In genomic region chr14:43898577-43898976, GRCm38 (mm10) we compare ENCODE assay signal across 22 mouse cellular contexts. TPM values are rescaled to one million over a fixed set of nuclear protein-coding genes. Genes with fewer than 3 reads are reported as not detected.
DNase-seq lines count a peak whose midpoint lies in the region; ATAC-seq lines count a peak whose summit lies in the region.
"Not testable (repeated sequence)": the region's sequence is repeated elsewhere in the genome, so short reads cannot be mapped to it uniquely, and the experiment has no call there.
"Had no signal": no experiment of that assay in that cellular context is flagged by ENCODE, and none has a peak within 500 bp of the region (broad histone marks: within the 10 kb centered on the region; RNA-seq: fewer than 3 reads in every experiment).

No protein-coding gene starts in this region.

- not testable (repeated sequence) for H3K36me3 ChIP-seq in intestine, embryonic 16.5 days (ENCODE audit: control insufficient read depth, insufficient read depth, low read length)

- H3K4me3 ChIP-seq in intestine, embryonic 16.5 days (ENCODE audit: low read length) = not testable (repeated sequence)

- DNase-seq in lung, postnatal 36 days = peak; percentile 23
- peak; percentile 17 for DNase-seq in yolk sac, embryonic 10.5 days (ENCODE audit: low spot score)

- not testable (repeated sequence) for H3K27me3 ChIP-seq in intestine, embryonic 16.5 days (replicated peaks; ENCODE audit: control insufficient read depth, insufficient read depth, low read length)

- H3K4me2 ChIP-seq in intestine, embryonic 16.5 days (ENCODE audit: low read depth, low read length) = not testable (repeated sequence)

- H3K9me3 ChIP-seq in intestine, embryonic 16.5 days (ENCODE audit: control insufficient read depth, low read length) = not testable (repeated sequence)

- peak; percentile 42; the same call in 1 of the 2 replicates for ATAC-seq in granulocyte monocyte progenitor cell, adult 5-6 weeks (replicated peaks; ENCODE audit: poor library complexity, severe bottlenecking)
- peak; percentile 91 for ATAC-seq in intestine, embryonic 16.5 days
- ATAC-seq in monocyte, adult 5-6 weeks (replicated peaks; ENCODE audit: insufficient number of reproducible peaks, low FRiP score, low TSS enrichment, poor library complexity, severe bottlenecking) = 0 out of 2 replicates have a peak, but pooled peaks have one; percentile 56

- H3K27ac ChIP-seq in intestine, embryonic 16.5 days (ENCODE audit: low read length) = not testable (repeated sequence)

- not testable (repeated sequence) for H3K9ac ChIP-seq in intestine, embryonic 16.5 days (ENCODE audit: low read depth, low read length)

- WGBS in intestine, embryonic 16.5 days = 70% methylated on average over 3 of the region's 3 CpGs

- H3K4me1 ChIP-seq in intestine, embryonic 16.5 days (ENCODE audit: control insufficient read depth, insufficient read depth, low read length) = not testable (repeated sequence)

RNA-seq across cellular contexts. Expression of gene Ear1, which starts 23.3 kb away (rescaled TPM):
- not detected in 2 replicates for total RNA-seq in granulocyte monocyte progenitor cell, adult 5-6 weeks (2014; fragmentation: Nextera tagmentation)
- 3.2 and 4.2 TPM in 2 replicates for total RNA-seq in granulocyte monocyte progenitor cell, adult 5-6 weeks (2017)
- polyA plus RNA-seq in intestine, embryonic 16.5 days (2015; fragmentation: Nextera tagmentation; extraction: Ambion mirVana) = 0.20 TPM in 1 of 2 replicates, not detected in the other
- total RNA-seq in monocyte, adult 5-6 weeks (2017) = 4.8 to 10.8 TPM in 2 of 3 replicates, not detected in the other
- total RNA-seq: adrenal gland, adult 18-20 months; adrenal gland, adult 8-10 months; adrenal gland, postnatal 36 days; CH12.LX had no signal
- polyA plus RNA-seq: activated CD4-positive, CD25-positive, alpha-beta regulatory T cell, adult 4 months; CD4-positive, CD25-positive, alpha-beta regulatory T cell, adult 4 months; cerebellum, adult 2 months; cortical plate, adult 2 months; embryonic facial prominence, embryonic 10.5 days; embryonic facial prominence, embryonic 12.5 days; embryonic facial prominence, embryonic 14.5 days; forebrain, embryonic 11.5 days; forebrain, embryonic 13.5 days; forebrain, embryonic 15.5 days; G1E; Patski had no signal

RNA-seq across cellular contexts. Expression of gene Ear10, which starts 24.8 kb away (rescaled TPM):
- not detected in 2 replicates for total RNA-seq in granulocyte monocyte progenitor cell, adult 5-6 weeks (2014; fragmentation: Nextera tagmentation)
- total RNA-seq in granulocyte monocyte progenitor cell, adult 5-6 weeks (2017) = not detected in 2 replicates
- polyA plus RNA-seq in intestine, embryonic 16.5 days (2015; fragmentation: Nextera tagmentation; extraction: Ambion mirVana) = not detected in 2 replicates
- not detected in 3 replicates for total RNA-seq in monocyte, adult 5-6 weeks (2017)
- total RNA-seq: adrenal gland, adult 18-20 months; adrenal gland, adult 8-10 months; adrenal gland, postnatal 14 days; adrenal gland, postnatal 36 days; CH12.LX; G1E had no signal
- polyA plus RNA-seq: activated CD4-positive, CD25-positive, alpha-beta regulatory T cell, adult 4 months; CD4-positive, CD25-positive, alpha-beta regulatory T cell, adult 4 months; cerebellum, adult 2 months; cortical plate, adult 2 months; embryonic facial prominence, embryonic 10.5 days; embryonic facial prominence, embryonic 12.5 days; embryonic facial prominence, embryonic 14.5 days; forebrain, embryonic 11.5 days; forebrain, embryonic 13.5 days; forebrain, embryonic 15.5 days; G1E; Patski had no signal

RNA-seq across cellular contexts. Expression of gene Gm8113, which starts 26.6 kb away (rescaled TPM):
- total RNA-seq in granulocyte monocyte progenitor cell, adult 5-6 weeks (2014; fragmentation: Nextera tagmentation) = 8.1 and 11.5 TPM in 2 replicates
- 3.2 and 5.9 TPM in 2 replicates for total RNA-seq in granulocyte monocyte progenitor cell, adult 5-6 weeks (2017)
- 6.8 and 8.0 TPM in 2 replicates for polyA plus RNA-seq in intestine, embryonic 16.5 days (2015; fragmentation: Nextera tagmentation; extraction: Ambion mirVana)
- total RNA-seq in monocyte, adult 5-6 weeks (2017) = 0.48 to 0.75 TPM in 2 of 3 replicates, not detected in the other
- polyA plus RNA-seq: G1E had no signal

RNA-seq across cellular contexts. Expression of gene Ang5, which starts 58.3 kb away (rescaled TPM):
- not detected in 2 replicates for total RNA-seq in granulocyte monocyte progenitor cell, adult 5-6 weeks (2014; fragmentation: Nextera tagmentation)
- total RNA-seq in granulocyte monocyte progenitor cell, adult 5-6 weeks (2017) = not detected in 2 replicates
- polyA plus RNA-seq in intestine, embryonic 16.5 days (2015; fragmentation: Nextera tagmentation; extraction: Ambion mirVana) = not detected in 2 replicates
- not detected in 3 replicates for total RNA-seq in monocyte, adult 5-6 weeks (2017)
- total RNA-seq: adrenal gland, adult 18-20 months; adrenal gland, adult 8-10 months; adrenal gland, postnatal 14 days; adrenal gland, postnatal 36 days; CH12.LX; G1E had no signal
- polyA plus RNA-seq: activated CD4-positive, CD25-positive, alpha-beta regulatory T cell, adult 4 months; CD4-positive, CD25-positive, alpha-beta regulatory T cell, adult 4 months; cerebellum, adult 2 months; cortical plate, adult 2 months; embryonic facial prominence, embryonic 10.5 days; embryonic facial prominence, embryonic 12.5 days; embryonic facial prominence, embryonic 14.5 days; forebrain, embryonic 11.5 days; forebrain, embryonic 13.5 days; forebrain, embryonic 15.5 days; G1E; Patski had no signal
